In the genomic region with DNA sequence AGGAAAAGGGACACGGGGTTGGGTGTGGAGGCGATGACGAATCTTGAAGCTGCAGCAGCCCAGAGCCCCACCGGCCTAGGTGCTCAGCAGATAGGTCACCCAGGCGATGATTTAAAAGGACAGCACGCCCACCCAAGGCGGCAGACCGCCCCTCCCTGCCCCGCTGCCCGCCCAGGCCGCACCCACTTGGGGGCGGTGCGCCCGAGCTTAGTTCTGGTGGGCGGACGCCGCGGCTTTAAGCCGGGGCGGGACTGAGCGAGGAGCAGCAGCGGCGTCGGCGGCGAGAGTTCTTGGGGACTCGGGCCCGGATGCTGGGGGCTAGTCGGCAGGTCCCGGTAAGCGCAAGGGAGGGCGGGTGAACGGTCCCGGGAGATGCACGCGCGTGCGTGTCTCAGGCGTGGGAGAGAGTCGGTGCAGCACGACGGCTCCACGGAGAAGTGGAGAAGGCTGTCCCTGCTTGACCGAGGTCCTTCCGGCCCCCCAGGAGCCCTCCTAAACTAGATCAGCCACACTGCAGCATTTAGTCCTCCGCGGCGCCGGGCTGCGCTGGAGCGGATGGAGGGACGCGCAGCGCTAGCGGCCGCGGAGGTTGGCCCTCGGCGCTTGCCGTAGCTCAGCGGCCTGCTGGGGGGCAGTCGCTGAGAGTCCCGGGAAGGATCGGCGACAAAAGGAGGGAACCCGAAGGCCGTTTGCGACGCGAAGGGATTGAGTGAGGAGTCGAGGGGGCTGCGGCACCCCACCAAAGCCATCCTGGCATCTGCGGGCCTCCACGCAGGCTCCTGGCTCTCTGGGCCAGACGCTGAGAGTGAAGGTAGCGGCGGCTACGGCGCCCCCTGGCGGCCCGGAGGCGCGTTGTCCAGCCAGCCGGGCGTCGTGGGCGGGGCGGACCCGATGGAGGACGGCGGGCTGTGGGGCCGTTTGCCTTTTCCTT, we compare ENCODE assay signal across 8 mouse cellular contexts. TPM values are rescaled to one million over a fixed set of nuclear protein-coding genes. Genes with fewer than 3 reads are reported as not detected.
DNase-seq lines count a peak whose midpoint lies in the region; ATAC-seq lines count a peak whose summit lies in the region.

No protein-coding gene starts in this region.

- H3K27me3 ChIP-seq in heart, embryonic 14.5 days (ENCODE audit: control insufficient read depth, insufficient read depth, low read length), result peaks cover 6% of the 10 kb centered on the region; the same call in 1 of the 2 replicates
- peaks cover 3% of the 10 kb centered on the region; the same call in 1 of the 2 replicates for H3K27me3 ChIP-seq in liver, embryonic 13.5 days
- H3K27me3 ChIP-seq in stomach, embryonic 16.5 days (ENCODE audit: control insufficient read depth, insufficient read depth, low read length), result no peaks in the 10 kb centered on the region

- under 1% methylated on average over 79 of the region's 92 CpGs for WGBS in heart, embryonic 14.5 days
- under 1% methylated on average over 84 of the region's 92 CpGs for WGBS in liver, embryonic 13.5 days (ENCODE audit: insufficient replicate concordance)
- under 1% methylated on average over 91 of the region's 92 CpGs for WGBS in stomach, embryonic 16.5 days

- peak; percentile 87 for ATAC-seq in erythroid progenitor cell, adult 5-6 weeks (replicated peaks; ENCODE audit: low FRiP score, poor library complexity, severe bottlenecking)
- peak; percentile 93 for ATAC-seq in heart, embryonic 14.5 days (ENCODE audit: insufficient number of reproducible peaks, insufficient read depth, low FRiP score, low read depth)
- ATAC-seq in liver, embryonic 13.5 days (ENCODE audit: low read depth), result peak; percentile 89
- peak; percentile 93 for ATAC-seq in stomach, embryonic 16.5 days (ENCODE audit: insufficient read depth, low FRiP score)

- peak overlapping the region; percentile 89 to 93 for H3K27ac ChIP-seq in heart, embryonic 14.5 days (replicated peaks in 1 of 2; ENCODE audit: control insufficient read depth in 1 of 2, insufficient read depth in 1 of 2, low read depth in 2 of 2, low read length in 2 of 2)
- peak overlapping the region; percentile 90 for H3K27ac ChIP-seq in liver, embryonic 13.5 days
- peak overlapping the region; percentile 97 for H3K27ac ChIP-seq in stomach, embryonic 16.5 days (ENCODE audit: low read length)

- peak overlapping the region; percentile 91 for H3K4me2 ChIP-seq in heart, embryonic 14.5 days (ENCODE audit: low read length)
- H3K4me2 ChIP-seq in liver, embryonic 13.5 days, result peak overlapping the region; percentile 91
- H3K4me2 ChIP-seq in stomach, embryonic 16.5 days (ENCODE audit: low read depth, low read length), result peak overlapping the region; percentile 90

- H3K9ac ChIP-seq in heart, embryonic 14.5 days (ENCODE audit: low read length), result peak overlapping the region; percentile 85
- peak overlapping the region; percentile 93 for H3K9ac ChIP-seq in liver, embryonic 13.5 days
- H3K9ac ChIP-seq in stomach, embryonic 16.5 days (ENCODE audit: low read length), result peak overlapping the region; percentile 97

- DNase-seq in CD4-positive helper T cell, adult 2 months (ENCODE audit: low read depth, low spot score), result peak; percentile 96
- DNase-seq in brain, embryonic 18.5 days (ENCODE audit: low read depth, low spot score), result peak; percentile 78
- DNase-seq in kidney, postnatal 14 days, result peak; percentile 94
- peak; percentile 82 for DNase-seq in liver, embryonic 13.5 days
- DNase-seq in neural tube, embryonic 10.5 days (ENCODE audit: extremely low spot score, low spot score), result peak; percentile 94

- peaks cover 29% of the 10 kb centered on the region for H3K36me3 ChIP-seq in heart, embryonic 14.5 days (ENCODE audit: control insufficient read depth, insufficient read depth, low read length)
- H3K36me3 ChIP-seq in liver, embryonic 13.5 days, result peaks cover 24% of the 10 kb centered on the region
- 0 out of 2 replicates have a peak, but pooled peaks cover 5% of the 10 kb centered on the region for H3K36me3 ChIP-seq in stomach, embryonic 16.5 days (ENCODE audit: control insufficient read depth, insufficient read depth, low read length)

- H3K4me1 ChIP-seq in heart, embryonic 14.5 days (ENCODE audit: control insufficient read depth in 2 of 2, insufficient read depth in 2 of 2, low read length in 2 of 2), result peaks cover 5 to 15% of the 10 kb centered on the region in 2 experiments
- H3K4me1 ChIP-seq in liver, embryonic 13.5 days (replicated peaks), result peaks cover 29% of the 10 kb centered on the region
- H3K4me1 ChIP-seq in stomach, embryonic 16.5 days (ENCODE audit: control insufficient read depth, insufficient read depth, low read length), result peaks cover 10% of the 10 kb centered on the region

- no peaks in the 10 kb centered on the region for H3K9me3 ChIP-seq in heart, embryonic 14.5 days (ENCODE audit: control insufficient read depth, low read length)
- H3K9me3 ChIP-seq in liver, embryonic 13.5 days (replicated peaks), result no peaks in the 10 kb centered on the region
- H3K9me3 ChIP-seq in stomach, embryonic 16.5 days (replicated peaks; ENCODE audit: control insufficient read depth, low read length), result no peaks in the 10 kb centered on the region

- H3K4me3 ChIP-seq in heart, embryonic 14.5 days (ENCODE audit: control insufficient read depth in 1 of 2, insufficient read depth in 1 of 2, low read depth in 1 of 2, low read length in 2 of 2), result peak overlapping the region; percentile 65
- peak overlapping the region; percentile 94 for H3K4me3 ChIP-seq in liver, embryonic 13.5 days (replicated peaks)
- peak overlapping the region; percentile 97 for H3K4me3 ChIP-seq in stomach, embryonic 16.5 days (replicated peaks; ENCODE audit: low read length)

RNA-seq across cellular contexts. Expression of a gene that starts 0.6 kb away (rescaled TPM):
- 33.9 and 73.4 TPM in 2 replicates for total RNA-seq in erythroid progenitor cell, adult 5-6 weeks (2015; ENCODE audit: low replicate concordance)
- total RNA-seq in erythroid progenitor cell, adult 5-6 weeks (2017; ENCODE audit: low replicate concordance), result 22.2 and 29.5 TPM in 2 replicates
- polyA plus RNA-seq in heart, embryonic 14.5 days (2014; fragmentation: Nextera tagmentation; extraction: Ambion mirVana), result 58.9 and 65.2 TPM in 2 replicates
- polyA plus RNA-seq in liver, embryonic 13.5 days (2015; fragmentation: Nextera tagmentation; extraction: Ambion mirVana), result 14.3 and 17.2 TPM in 2 replicates
- polyA plus RNA-seq in stomach, embryonic 16.5 days (2015; fragmentation: Nextera tagmentation; extraction: Ambion mirVana), result 55.5 and 57.6 TPM in 2 replicates

RNA-seq across cellular contexts. Expression of a gene that starts 6.6 kb away (rescaled TPM):
- not detected in 2 replicates for total RNA-seq in erythroid progenitor cell, adult 5-6 weeks (2015; ENCODE audit: low replicate concordance)
- not detected in 2 replicates for total RNA-seq in erythroid progenitor cell, adult 5-6 weeks (2017; ENCODE audit: low replicate concordance)
- polyA plus RNA-seq in heart, embryonic 14.5 days (2014; fragmentation: Nextera tagmentation; extraction: Ambion mirVana), result 0.61 and 1.0 TPM in 2 replicates
- 0.57 and 0.95 TPM in 2 replicates for polyA plus RNA-seq in liver, embryonic 13.5 days (2015; fragmentation: Nextera tagmentation; extraction: Ambion mirVana)
- 3.2 and 3.9 TPM in 2 replicates for polyA plus RNA-seq in stomach, embryonic 16.5 days (2015; fragmentation: Nextera tagmentation; extraction: Ambion mirVana)

Comparison
In these comparisons a context has a peak if more than half of its experiments do, and no peak if none do; other contexts are left out.
1. Peak in every context shown above with its lines: DNase-seq, ATAC-seq, H3K4me3 ChIP-seq and H3K27ac ChIP-seq.